Mouse (Mus musculus): ENCODE measurements around the gene Erfe. TPM values are rescaled to one million over a fixed set of nuclear protein-coding genes. Genes with fewer than 3 reads are reported as not detected.

Gene Erfe
- polyA plus RNA-seq, 1 experiment from 2014 or later = 9.5 TPM

GRCm38 (mm10) chr1:91413898-91414594, 47.8 kb downstream of the Erfe start, which contains the start of gene Hes6:
Gene Hes6 (minus strand): TSS chr1:91414038.
- WGBS = under 1% methylated on average over 38 of the region's 39 CpGs
- H3K27ac ChIP-seq = peak within 1 kb of the TSS; percentile 90
- H3K4me2 ChIP-seq (replicated peaks) = peak within 1 kb of the TSS; percentile 96
- ATAC-seq = peak; percentile 45
- peaks cover 30% of the 10 kb centered on the region for H3K4me1 ChIP-seq (replicated peaks)
- peak within 1 kb of the TSS; percentile 68 for H3K4me3 ChIP-seq (replicated peaks)
- H3K27me3 ChIP-seq (replicated peaks) = no peaks in the 10 kb centered on the region
- no peaks in the 10 kb centered on the region for H3K9me3 ChIP-seq
- H3K36me3 ChIP-seq = no peaks in the 10 kb centered on the region
- H3K9ac ChIP-seq = peak within 1 kb of the TSS; percentile 89

DNA sequence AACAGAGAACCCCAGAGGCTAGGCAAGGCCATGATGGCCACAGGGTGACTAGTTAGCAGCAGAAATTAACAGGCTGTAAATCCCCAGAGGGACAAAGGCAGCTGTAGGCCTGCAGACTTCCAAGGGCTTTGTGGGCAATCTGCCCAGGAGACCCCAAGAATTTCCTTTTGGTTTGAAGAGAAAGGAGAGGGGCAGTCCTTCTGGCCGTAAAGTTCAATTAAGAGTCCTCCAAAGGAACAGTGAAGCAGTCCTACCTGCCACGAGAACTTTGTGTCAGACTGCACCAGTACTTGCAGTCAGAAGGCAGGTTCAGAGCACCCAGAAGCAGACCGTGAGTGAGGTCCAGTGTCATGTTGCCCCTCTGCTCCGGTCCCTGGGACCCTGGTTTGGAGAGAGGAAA, 48.7 kb downstream of the Erfe start:
- ATAC-seq = no peak
- no peaks in the 10 kb centered on the region for H3K36me3 ChIP-seq
- peak overlapping the region; percentile 90; the same call in 1 of the 2 replicates for H3K27ac ChIP-seq
- 72% methylated on average over 4 of the region's 4 CpGs for WGBS
- H3K4me2 ChIP-seq (replicated peaks) = peak overlapping the region; percentile 96; the same call in 1 of the 2 replicates
- H3K9me3 ChIP-seq = no peaks in the 10 kb centered on the region
- H3K4me1 ChIP-seq (replicated peaks) = peaks cover 30% of the 10 kb centered on the region
- H3K9ac ChIP-seq = no peak overlapping the region
- no peak overlapping the region for H3K4me3 ChIP-seq (replicated peaks)
- H3K27me3 ChIP-seq (replicated peaks) = no peaks in the 10 kb centered on the region

DNA sequence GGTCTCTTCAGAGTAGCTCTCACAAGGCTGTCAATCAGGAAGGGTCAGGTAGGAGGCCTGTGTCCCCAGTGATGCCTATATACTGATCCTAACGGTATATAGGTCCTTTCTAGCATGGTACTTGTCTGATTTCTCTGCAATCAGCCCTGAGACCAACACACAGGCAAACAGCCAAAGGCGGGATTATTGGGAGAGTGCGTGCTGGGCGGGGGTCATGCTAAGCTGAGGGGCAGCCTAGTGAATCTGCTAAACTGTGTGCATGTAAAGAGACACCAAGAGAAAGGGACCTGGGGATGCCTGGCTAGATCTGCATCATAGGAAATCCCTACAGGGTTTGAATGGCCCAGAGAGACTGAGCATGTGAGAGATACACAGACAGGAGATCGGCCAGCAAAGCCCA, 49.1 kb downstream of the Erfe start:
- no peaks in the 10 kb centered on the region for H3K36me3 ChIP-seq
- WGBS = 83% methylated on average over 5 of the region's 5 CpGs
- H3K4me1 ChIP-seq (replicated peaks) = peaks cover 30% of the 10 kb centered on the region
- 0 out of 2 replicates have a peak overlapping the region, but pooled peaks have one; percentile 90 for H3K27ac ChIP-seq
- ATAC-seq = no peak
- no peak overlapping the region for H3K4me2 ChIP-seq (replicated peaks)
- no peaks in the 10 kb centered on the region for H3K9me3 ChIP-seq
- no peaks in the 10 kb centered on the region for H3K27me3 ChIP-seq (replicated peaks)
- H3K9ac ChIP-seq = no peak overlapping the region
- no peak overlapping the region for H3K4me3 ChIP-seq (replicated peaks)

- Histone ChIP-seq H3K9ac (no peak overlapping the region), H3K4me1 (replicated peaks) (peaks cover 19% of the 10 kb centered on the region), H3K4me2 (replicated peaks) (no peak overlapping the region), H3K27ac (no peak overlapping the region), H3K4me3 (replicated peaks) (no peak overlapping the region), H3K36me3 (no peaks in the 10 kb centered on the region), H3K27me3 (replicated peaks) (no peaks in the 10 kb centered on the region), H3K9me3 (no peaks in the 10 kb centered on the region)
- no peak for ATAC-seq
- 57% methylated on average over 1 of the region's 1 CpGs for WGBS
Measured at GRCm38 (mm10) chr1:91417991-91418390, 51.8 kb downstream of the Erfe start.

DNA sequence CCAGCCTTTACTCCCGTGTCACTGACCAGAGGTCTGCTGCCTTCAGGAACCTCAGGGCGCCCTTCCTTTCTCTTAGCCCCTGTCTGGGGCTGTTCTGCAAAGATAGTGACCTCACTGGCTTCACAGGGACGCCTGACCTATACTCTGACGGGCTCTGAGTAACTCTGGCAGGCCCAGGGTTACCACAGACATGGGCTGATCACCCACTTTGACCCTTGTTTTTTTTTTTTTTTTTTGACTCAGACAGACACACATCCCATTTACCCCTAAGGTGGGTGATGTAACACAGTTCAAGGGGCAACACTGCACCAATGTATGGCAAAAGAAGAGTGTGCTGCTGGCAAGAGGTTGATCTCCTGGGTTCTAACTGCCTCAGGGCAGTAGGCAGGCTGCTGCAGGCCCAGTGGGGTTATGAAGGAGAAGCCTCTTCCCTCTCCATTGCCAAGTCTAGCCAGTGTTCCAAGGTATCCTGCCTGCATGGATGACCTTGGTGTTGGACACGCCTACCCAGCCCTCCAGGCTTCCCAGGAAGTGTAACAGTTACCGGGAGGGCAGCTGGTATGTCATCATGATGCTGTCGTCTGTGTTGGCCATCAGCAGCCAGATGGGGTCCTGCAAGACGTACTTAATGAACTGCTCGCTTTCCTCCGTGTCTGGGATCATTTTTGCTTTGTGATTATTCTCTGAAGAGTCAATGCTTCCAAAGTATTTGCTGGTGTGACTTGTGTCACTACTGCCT, 53.8 kb downstream of the Erfe start:
- peaks cover 11% of the 10 kb centered on the region; the same call in 1 of the 2 replicates for H3K36me3 ChIP-seq
- H3K9ac ChIP-seq = no peak overlapping the region
- no peak overlapping the region for H3K4me3 ChIP-seq (replicated peaks)
- no peak for ATAC-seq
- no peaks in the 10 kb centered on the region for H3K9me3 ChIP-seq
- H3K4me1 ChIP-seq (replicated peaks) = peaks cover 4% of the 10 kb centered on the region
- H3K27me3 ChIP-seq (replicated peaks) = no peaks in the 10 kb centered on the region
- no peak overlapping the region for H3K27ac ChIP-seq
- no peak overlapping the region for H3K4me2 ChIP-seq (replicated peaks)
- 72% methylated on average over 10 of the region's 10 CpGs for WGBS

DNA sequence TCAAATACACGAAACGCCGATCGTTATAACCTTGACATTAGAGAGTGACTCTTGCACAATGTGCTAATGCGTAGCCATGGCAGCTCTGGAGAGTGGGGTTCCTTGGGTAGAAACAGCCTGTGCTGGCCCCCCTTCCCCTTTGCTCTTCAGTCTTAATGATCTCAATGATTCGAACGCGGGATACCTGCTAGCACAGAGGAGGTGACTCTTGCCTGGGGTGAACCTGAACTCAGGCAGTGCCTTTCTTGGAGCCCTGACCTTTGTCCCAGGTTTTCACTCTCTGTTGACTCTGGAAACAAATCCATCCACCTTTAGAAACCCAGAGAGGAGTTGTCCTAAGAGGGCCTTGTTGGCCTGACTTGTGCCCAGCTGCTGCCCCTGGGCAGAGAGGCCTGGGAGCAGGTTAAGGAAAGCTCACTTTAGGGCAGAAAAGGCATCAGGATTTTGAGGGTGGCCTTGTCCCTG, 54.4 kb downstream of the Erfe start:
- H3K9ac ChIP-seq = no peak overlapping the region
- no peak overlapping the region for H3K4me3 ChIP-seq (replicated peaks)
- H3K36me3 ChIP-seq = peaks cover 12% of the 10 kb centered on the region; the same call in 1 of the 2 replicates
- no peak overlapping the region for H3K4me2 ChIP-seq (replicated peaks)
- 92% methylated on average over 8 of the region's 8 CpGs for WGBS
- no peak for ATAC-seq
- no peaks in the 10 kb centered on the region for H3K4me1 ChIP-seq (replicated peaks)
- no peaks in the 10 kb centered on the region for H3K27me3 ChIP-seq (replicated peaks)
- no peaks in the 10 kb centered on the region for H3K9me3 ChIP-seq
- H3K27ac ChIP-seq = no peak overlapping the region

Other genes with a start within 250 kb of the Erfe start
- 0.67 and 0.68 TPM in 2 replicates for gene Rbm44, start 221.3 kb upstream of the Erfe start, polyA plus RNA-seq (2015; fragmentation: Nextera tagmentation; extraction: Ambion mirVana)
- 7.9 and 9.4 TPM in 2 replicates for gene Ramp1, start 186.6 kb upstream of the Erfe start, polyA plus RNA-seq (2015; fragmentation: Nextera tagmentation; extraction: Ambion mirVana)
- gene Ube2f, start 116.1 kb upstream of the Erfe start, polyA plus RNA-seq (2015; fragmentation: Nextera tagmentation; extraction: Ambion mirVana) = 65.1 and 66.7 TPM in 2 replicates
- gene Scly, start 68.1 kb upstream of the Erfe start, polyA plus RNA-seq (2015; fragmentation: Nextera tagmentation; extraction: Ambion mirVana) = 18.6 and 21.7 TPM in 2 replicates
- gene Espnl, start 44.4 kb upstream of the Erfe start, polyA plus RNA-seq (2015; fragmentation: Nextera tagmentation; extraction: Ambion mirVana) = 0.04 TPM in 2 replicates
- gene Klhl30, start 15.4 kb upstream of the Erfe start, polyA plus RNA-seq (2015; fragmentation: Nextera tagmentation; extraction: Ambion mirVana) = 0.44 and 0.53 TPM in 2 replicates
- gene Ilkap, start 32.4 kb downstream of the Erfe start, polyA plus RNA-seq (2015; fragmentation: Nextera tagmentation; extraction: Ambion mirVana) = 119 and 128 TPM in 2 replicates
- 94.0 and 103 TPM in 2 replicates for gene Hes6, start 47.6 kb downstream of the Erfe start, polyA plus RNA-seq (2015; fragmentation: Nextera tagmentation; extraction: Ambion mirVana)
- 7.8 and 7.9 TPM in 2 replicates for gene Per2, start 92.9 kb downstream of the Erfe start, polyA plus RNA-seq (2015; fragmentation: Nextera tagmentation; extraction: Ambion mirVana)
- gene Traf3ip1, start 128.2 kb downstream of the Erfe start, polyA plus RNA-seq (2015; fragmentation: Nextera tagmentation; extraction: Ambion mirVana) = 7.2 and 8.1 TPM in 2 replicates
- gene Asb1, start 174.1 kb downstream of the Erfe start, polyA plus RNA-seq (2015; fragmentation: Nextera tagmentation; extraction: Ambion mirVana) = 3.8 and 4.1 TPM in 2 replicates

Measured in intestine, embryonic 15.5 days (tissue).